Mouse (Mus musculus) layer of hippocampus, postnatal 10 days (tissue): ENCODE measurements at regions not wholly inside any gene's neighbourhood (a gene's known extent, or its start where the extent isn't known, plus 50 kb on each side); places are given as distances from the start of the nearest gene placed in this dataset.
A peak's percentile ranks its signal among the peaks of the same experiment; 100 is the strongest.

Experiments used
- DNase-seq, 2 experiments: peaks; one replicate each; pipeline ENCODE4 v3.0.0; 2021; ENCODE audit warnings: low spot score in 2 of 2

GRCm38 (mm10) chr16:50859513-50859912 lies 268.6 kb upstream of the Ccdc54 start:
- no peak for DNase-seq

DNA sequence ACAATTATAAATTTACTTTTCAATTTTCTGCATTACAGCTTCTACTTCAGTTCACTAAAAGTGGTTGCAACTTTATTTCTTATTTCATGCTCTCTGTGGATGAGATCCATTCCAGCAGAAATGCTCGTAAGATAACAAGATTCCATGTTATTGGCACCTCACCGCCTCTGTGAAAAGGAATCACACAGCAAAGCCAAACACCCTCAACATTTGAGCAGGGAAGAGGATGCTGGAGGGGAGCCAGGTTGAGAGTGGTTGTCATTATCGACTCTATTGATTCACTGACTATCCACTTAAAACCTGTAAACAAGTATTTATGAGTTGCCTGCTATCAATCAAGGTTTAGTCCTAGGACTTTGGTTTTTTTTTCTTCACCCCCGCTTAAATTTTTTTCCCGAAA lies 261.1 kb upstream of the Ccdc54 start:
- DNase-seq, result peak in 1 of 2 experiments; percentile 22

- DNase-seq, result peak in 1 of 2 experiments; percentile 27
These were observed 256.7 kb upstream of the Ccdc54 start for GRCm38 (mm10) chr16:50847693-50848092.

DNA sequence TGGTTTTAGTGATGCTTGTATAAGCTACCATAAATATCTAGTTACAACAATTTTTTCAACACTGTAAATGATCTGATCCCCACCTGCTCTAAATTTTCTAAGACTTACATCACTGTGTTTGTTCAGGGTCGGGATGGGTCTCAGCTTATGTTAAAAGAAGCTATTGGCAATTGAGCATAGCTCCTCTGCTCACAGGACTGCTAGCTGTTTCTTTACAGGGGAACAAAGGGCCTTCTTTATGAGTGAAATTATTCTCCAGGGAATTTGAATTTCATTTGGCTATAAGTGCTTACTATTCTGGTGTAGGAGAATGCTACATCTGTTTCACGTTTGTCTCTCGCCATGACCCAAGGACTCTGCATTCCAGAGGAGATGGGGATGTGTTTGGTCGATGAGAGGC lies 255.6 kb upstream of the Ccdc54 start:
- no peak for DNase-seq

DNA sequence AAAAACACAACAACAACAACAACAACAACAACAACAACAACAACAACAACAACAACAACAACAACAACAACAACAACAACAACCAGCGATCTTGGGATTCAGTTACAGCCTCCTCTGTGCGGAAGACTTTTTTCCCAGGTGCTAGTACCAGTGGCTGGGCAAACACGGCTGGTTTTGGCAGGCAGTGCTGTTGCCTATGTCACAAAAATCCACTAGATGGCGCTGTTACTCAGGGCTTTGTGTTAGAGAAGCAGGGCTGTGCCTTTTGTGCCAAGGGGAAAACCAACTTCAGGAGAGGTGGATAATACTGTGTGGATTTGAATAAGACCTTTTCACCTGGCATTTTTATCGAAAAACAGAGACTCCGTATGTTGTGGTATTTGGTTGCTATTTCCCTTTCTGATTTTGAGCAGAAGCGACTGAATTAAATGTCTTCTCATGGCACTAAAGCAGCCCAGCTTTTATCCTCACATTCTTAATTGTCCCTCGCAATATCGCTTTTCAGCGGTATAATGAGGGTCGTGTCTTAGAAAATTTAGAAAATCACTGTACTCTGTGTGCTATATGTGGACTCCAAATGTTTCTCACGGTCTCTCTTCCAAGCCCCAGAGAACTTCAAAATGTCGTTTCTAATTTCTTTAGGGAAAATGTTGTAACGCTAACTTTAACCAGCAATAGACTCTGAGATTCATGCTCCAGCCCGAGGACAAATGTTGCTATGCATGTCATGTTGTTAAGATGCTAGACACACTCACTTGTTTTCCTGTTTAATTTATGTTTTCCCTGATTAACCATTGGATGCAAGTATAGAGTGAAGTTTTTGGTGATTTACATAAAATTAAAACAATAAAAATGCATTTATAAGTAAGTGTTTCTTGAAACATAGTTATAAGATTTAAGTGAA lies 251.0 kb upstream of the Ccdc54 start:
- peak; percentile 85 to 86 for DNase-seq

GRCm38 (mm10) chr16:50841205-50841604 lies 250.3 kb upstream of the Ccdc54 start:
- DNase-seq, result peak in 1 of 2 experiments; percentile 19

DNA sequence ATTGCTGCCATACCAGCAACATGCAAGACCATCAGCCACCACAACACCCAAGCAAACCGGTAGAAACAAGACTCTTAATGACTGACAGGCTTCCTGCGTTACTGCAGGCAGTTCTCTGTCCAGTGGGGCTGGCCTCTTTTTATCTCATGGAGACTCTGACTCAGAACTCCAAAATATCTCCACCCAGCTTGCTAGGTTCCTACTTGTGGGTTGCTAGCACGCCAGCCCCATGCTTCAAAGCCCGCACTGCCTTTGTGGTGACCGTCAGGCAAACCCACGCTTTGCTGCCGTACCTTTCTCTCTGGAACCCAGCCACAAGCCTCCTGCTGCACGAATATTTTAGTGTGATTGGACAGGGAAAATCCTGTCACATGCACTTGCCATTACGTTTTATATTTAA lies 248.7 kb upstream of the Ccdc54 start:
- DNase-seq, result no peak

DNA sequence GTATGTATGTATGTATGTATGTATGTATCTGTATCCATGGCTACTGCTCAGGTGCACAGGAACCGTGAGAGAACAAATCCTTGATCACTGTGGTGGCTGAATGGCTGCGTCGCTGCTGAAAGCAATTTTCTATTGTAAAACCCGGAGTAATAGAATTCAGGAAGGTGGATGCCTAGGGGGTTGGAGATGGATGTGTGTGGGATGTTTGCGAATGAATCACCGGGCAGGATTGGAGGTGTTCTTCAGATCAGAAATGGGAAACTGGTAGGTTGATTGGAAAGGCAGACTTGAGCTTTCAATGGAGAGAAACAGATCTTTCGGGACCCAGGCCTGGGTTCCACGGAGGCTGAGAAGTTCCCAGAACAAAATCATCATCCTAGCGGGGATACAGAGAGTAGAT lies 246.5 kb upstream of the Ccdc54 start:
- DNase-seq, result no peak

GRCm38 (mm10) chr16:50836457-50836856 lies 245.5 kb upstream of the Ccdc54 start:
- no peak for DNase-seq

DNA sequence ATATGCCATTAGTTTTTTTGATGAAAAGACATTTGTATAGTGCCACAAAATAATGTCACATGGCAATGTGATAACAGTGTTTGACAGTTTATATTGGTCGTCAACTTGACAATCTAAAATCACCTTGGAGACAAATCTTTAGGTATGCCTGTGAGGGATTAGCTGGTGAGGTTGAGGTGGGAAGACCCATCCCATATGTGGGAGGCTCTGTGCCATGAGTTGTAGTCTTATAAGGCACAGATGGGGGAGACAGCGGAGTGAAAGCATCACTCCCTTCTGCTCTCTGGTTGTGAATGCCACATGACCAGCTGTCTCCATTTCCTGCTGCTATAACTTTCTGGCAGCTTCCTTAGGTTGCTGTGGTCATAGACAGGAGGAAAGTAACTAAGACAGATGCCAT lies 242.4 kb upstream of the Ccdc54 start:
- no peak for DNase-seq

GRCm38 (mm10) chr16:50822352-50822751 lies 231.4 kb upstream of the Ccdc54 start:
- DNase-seq, result no peak

DNA sequence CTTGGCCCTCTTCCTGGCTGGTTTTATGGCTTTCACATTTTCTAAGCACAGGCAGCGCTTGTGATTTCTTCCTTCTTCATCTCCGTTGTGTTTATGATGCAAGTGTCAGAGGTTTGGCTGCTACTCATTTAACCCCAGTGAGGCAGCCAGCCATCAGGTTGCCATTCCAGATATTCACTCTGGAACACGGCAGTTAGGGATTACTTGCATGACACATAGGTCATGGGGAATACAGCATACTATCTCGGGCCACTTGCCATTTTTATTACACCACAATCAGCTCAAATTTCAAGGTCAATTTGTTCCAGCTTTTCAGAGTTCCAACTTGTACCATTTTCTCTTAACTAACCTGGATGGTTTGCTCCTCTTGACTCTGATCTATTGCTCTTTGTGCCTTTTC lies 223.7 kb upstream of the Ccdc54 start:
- no peak for DNase-seq

DNA sequence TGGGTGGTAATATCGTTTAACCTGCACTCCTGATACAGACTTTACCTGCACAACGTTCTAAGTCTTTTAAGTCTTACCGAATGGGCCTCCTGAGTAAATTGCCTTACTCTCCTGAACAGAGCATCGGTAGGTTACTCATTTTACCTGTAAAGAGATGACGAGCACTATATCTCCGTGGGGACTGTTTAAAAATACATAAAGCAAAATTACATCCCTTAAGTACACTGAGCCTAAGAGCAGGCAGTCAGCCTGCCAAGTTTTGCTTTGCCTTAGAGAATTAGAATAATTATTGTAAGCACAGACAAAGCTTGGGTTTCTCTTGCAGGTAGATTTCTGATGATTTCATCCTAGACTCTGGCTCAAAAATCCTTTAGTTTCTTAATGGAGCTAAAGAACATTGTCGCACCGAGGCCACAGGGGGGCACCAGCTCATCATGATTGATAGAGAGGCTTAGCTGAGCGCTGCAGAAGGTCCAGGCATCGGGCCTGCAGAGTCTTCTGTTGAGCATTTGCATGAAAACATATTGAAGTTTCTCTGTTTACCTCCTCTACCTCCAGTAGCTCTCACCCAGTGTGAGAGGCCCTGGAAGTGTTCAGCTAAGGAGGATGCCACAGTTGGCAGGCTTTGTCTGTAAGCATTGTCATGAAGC lies 208.3 kb upstream of the Ccdc54 start:
- peak; percentile 78 to 83 for DNase-seq

DNA sequence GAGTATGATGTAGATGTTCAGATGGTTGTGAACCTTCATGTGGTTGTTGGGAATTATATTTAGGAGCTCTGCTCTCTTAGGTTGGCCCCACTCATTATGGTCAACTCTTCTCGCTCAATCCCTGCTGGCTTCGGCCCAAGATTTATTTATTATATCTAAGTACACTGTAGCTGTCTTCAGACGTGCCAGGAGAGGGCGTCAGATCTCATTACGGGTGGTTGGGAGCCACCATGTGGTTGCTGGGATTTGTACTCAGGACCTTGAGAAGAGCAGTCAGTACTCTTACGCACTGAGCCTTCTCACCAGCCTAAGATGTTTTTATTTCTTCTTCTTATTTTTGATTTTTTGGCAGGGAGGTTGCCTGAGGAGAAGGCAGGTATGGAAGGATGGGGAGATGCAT lies 207.1 kb upstream of the Ccdc54 start:
- DNase-seq, result no peak

- no peak for DNase-seq
These were observed 202.0 kb upstream of the Ccdc54 start for GRCm38 (mm10) chr16:50792960-50793359.

- no peak for DNase-seq
These were observed 201.6 kb upstream of the Ccdc54 start for GRCm38 (mm10) chr16:50792506-50792905.

DNA sequence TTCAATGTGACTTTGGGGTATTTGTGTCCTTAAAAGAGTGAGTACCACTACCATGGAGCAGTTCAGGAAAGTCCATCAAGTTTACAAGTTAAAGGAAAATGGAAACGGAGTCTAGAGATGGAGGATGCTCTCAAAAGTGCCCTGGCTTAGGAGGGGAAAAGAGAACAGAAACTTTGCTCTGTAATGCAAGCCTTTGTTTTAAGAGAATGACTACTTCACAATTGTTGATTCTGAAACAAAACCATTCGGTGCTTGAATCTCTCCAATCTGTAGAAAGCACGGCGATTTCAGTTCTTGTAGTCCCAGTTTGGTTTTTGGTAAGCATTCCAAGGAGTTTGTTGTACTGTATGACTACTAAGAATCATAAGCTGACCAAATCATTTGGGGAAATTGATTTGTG lies 197.7 kb upstream of the Ccdc54 start:
- DNase-seq, result no peak

DNA sequence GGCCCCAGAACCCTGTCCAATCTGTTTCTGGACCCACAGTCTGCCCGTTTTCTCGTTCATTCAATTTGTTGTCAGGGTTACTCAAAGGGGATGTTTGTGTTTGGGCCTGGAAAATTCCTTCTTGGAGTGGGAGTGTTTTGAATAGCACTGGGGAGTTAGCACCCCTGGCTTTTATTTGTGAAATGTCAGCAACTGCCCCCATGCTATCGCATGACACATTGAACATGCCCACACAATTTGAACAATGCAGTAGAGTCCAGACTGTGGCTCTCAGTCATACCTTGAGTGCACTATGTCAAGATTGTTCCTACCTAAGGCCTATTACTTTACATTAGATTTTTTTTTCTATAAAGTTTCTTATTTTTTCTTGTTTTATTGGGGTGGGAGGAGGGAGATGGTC lies 195.2 kb upstream of the Ccdc54 start:
- no peak for DNase-seq

DNA sequence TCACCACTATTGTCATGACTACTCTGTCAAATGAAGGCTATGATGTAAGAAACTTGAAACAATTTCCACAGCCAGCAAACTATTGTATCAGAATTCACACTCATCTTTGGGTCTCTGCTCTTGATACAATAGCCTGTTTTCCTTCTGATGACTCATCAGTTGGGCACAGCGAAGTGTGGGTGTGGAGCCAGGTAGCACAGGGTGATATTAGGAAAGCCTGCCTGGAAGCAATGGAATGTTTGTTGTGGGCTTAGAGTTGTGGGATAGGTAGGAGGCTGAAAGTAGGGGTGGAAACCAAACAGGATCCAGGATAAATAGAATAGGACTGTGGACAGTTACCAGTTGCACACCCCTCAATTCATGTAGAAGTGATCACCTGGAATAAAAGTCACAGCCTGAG lies 194.4 kb upstream of the Ccdc54 start:
- no peak for DNase-seq

GRCm38 (mm10) chr16:50784651-50785228 lies 193.8 kb upstream of the Ccdc54 start:
- DNase-seq, result no peak

- no peak for DNase-seq
These were observed 193.1 kb upstream of the Ccdc54 start for GRCm38 (mm10) chr16:50783784-50784650.
